Mouse (Mus musculus): ENCODE measurements around the gene Igf1. TPM values are rescaled to one million over a fixed set of nuclear protein-coding genes. Genes with fewer than 3 reads are reported as not detected.

Gene Igf1
- total and polyA plus RNA-seq, 3 experiments: not detected

- no peak overlapping the region for H3K9ac ChIP-seq (ENCODE audit: control insufficient read depth, low read depth, low read length, poor library complexity, severe bottlenecking)
- no peak for TF ChIP-seq JUND (IDR thresholded peaks at IDR 0.05; ENCODE audit: low read depth, low read length)
- TF ChIP-seq ELF1 (IDR thresholded peaks at IDR 0.05; ENCODE audit: low read depth, low read length): no peak
- TF ChIP-seq E2F4 (IDR thresholded peaks at IDR 0.05; ENCODE audit: borderline replicate concordance, low read depth, low read length): no peak
- no peak for TF ChIP-seq CHD2 (IDR thresholded peaks at IDR 0.05; ENCODE audit: low read length)
- no peak for TF ChIP-seq BHLHE40 (IDR thresholded peaks at IDR 0.05; ENCODE audit: borderline replicate concordance, low read depth, low read length)
- no peak for TF ChIP-seq HCFC1 (IDR thresholded peaks at IDR 0.05; ENCODE audit: low read depth, low read length)
- TF ChIP-seq CHD1 (IDR thresholded peaks at IDR 0.05; ENCODE audit: low read depth, low read length): no peak
- TF ChIP-seq TBP (IDR thresholded peaks at IDR 0.05; ENCODE audit: low read depth, low read length): no peak
- no peak for TF ChIP-seq RAD21 (IDR thresholded peaks at IDR 0.05; ENCODE audit: low read depth, low read length)
- TF ChIP-seq USF2 (IDR thresholded peaks at IDR 0.05; ENCODE audit: borderline replicate concordance in 1 of 2, insufficient read depth in 1 of 2, low read depth in 1 of 2, low read length in 2 of 2): no peak
- no peak for TF ChIP-seq ZMIZ1 (IDR thresholded peaks at IDR 0.05; ENCODE audit: low read depth, low read length)
- no peak for TF ChIP-seq MAX (IDR thresholded peaks at IDR 0.05; ENCODE audit: low read length)
- H3K4me1 ChIP-seq (ENCODE audit: control insufficient read depth in 1 of 2, insufficient read depth in 2 of 2, low read length in 2 of 2): no peaks in the 10 kb centered on the region
- no peaks in the 10 kb centered on the region for H3K36me3 ChIP-seq (ENCODE audit: control insufficient read depth in 1 of 2, insufficient read depth in 2 of 2, low read length in 2 of 2)
- H3K79me2 ChIP-seq (ENCODE audit: control insufficient read depth, insufficient read depth, low read length, poor library complexity): no peaks in the 10 kb centered on the region
- DNase-seq (ENCODE audit: low read depth, low spot score): no peak
- H3K4me3 ChIP-seq (ENCODE audit: control insufficient read depth in 1 of 2, insufficient read depth in 1 of 2, low read depth in 2 of 2, low read length in 2 of 2): no peak overlapping the region
- H3K27ac ChIP-seq (ENCODE audit: control insufficient read depth, low read depth, low read length): no peak overlapping the region
- H3K9me3 ChIP-seq (replicated peaks; ENCODE audit: insufficient read depth, low read length): no peaks in the 10 kb centered on the region
- no peaks in the 10 kb centered on the region for H3K27me3 ChIP-seq (ENCODE audit: control insufficient read depth in 1 of 2, insufficient read depth in 2 of 2, low read length in 2 of 2)
These were observed 18.6 kb upstream of the Igf1 start for GRCm38 (mm10) chr10:87839454-87839853.

GRCm38 (mm10) chr10:87842501-87842900 is 15.6 kb upstream of the Igf1 start:
- no peak overlapping the region for H3K9ac ChIP-seq (ENCODE audit: control insufficient read depth, low read depth, low read length, poor library complexity, severe bottlenecking)
- no peaks in the 10 kb centered on the region for H3K36me3 ChIP-seq (ENCODE audit: control insufficient read depth in 1 of 2, insufficient read depth in 2 of 2, low read length in 2 of 2)
- H3K4me1 ChIP-seq (ENCODE audit: control insufficient read depth in 1 of 2, insufficient read depth in 2 of 2, low read length in 2 of 2): no peaks in the 10 kb centered on the region
- TF ChIP-seq POLR2AphosphoS5 (IDR thresholded peaks at IDR 0.05; ENCODE audit: borderline replicate concordance, low read depth, low read length): no peak
- TF ChIP-seq TBP (IDR thresholded peaks at IDR 0.05; ENCODE audit: low read depth, low read length): no peak
- no peak for TF ChIP-seq SMC3 (IDR thresholded peaks at IDR 0.05; ENCODE audit: low read depth, low read length)
- no peak for TF ChIP-seq ZKSCAN1 (IDR thresholded peaks at IDR 0.05; ENCODE audit: low read depth, low read length)
- TF ChIP-seq CTCF (IDR thresholded peaks at IDR 0.05 in 2 of 3, conservative IDR thresholded peaks at IDR 0.05 in 1 of 3; ENCODE audit: control insufficient read depth in 1 of 3, insufficient read depth in 1 of 3, low read depth in 2 of 3, low read length in 3 of 3, poor library complexity in 1 of 3, severe bottlenecking in 1 of 3): no peak
- TF ChIP-seq NELFE (IDR thresholded peaks at IDR 0.05; ENCODE audit: low read depth, low read length): no peak
- no peak for TF ChIP-seq BHLHE40 (IDR thresholded peaks at IDR 0.05; ENCODE audit: borderline replicate concordance, low read depth, low read length)
- no peak for TF ChIP-seq MEF2A (IDR thresholded peaks at IDR 0.05; ENCODE audit: extremely low read depth, insufficient replicate concordance, low read depth, low read length, poor library complexity, severe bottlenecking)
- TF ChIP-seq NRF1 (IDR thresholded peaks at IDR 0.05; ENCODE audit: insufficient read depth, low read depth, low read length, poor library complexity, severe bottlenecking): no peak
- TF ChIP-seq JUND (IDR thresholded peaks at IDR 0.05; ENCODE audit: low read depth, low read length): no peak
- TF ChIP-seq HCFC1 (IDR thresholded peaks at IDR 0.05; ENCODE audit: low read depth, low read length): no peak
- no peak for TF ChIP-seq USF2 (IDR thresholded peaks at IDR 0.05; ENCODE audit: borderline replicate concordance in 1 of 2, insufficient read depth in 1 of 2, low read depth in 1 of 2, low read length in 2 of 2)
- no peak for TF ChIP-seq USF1 (IDR thresholded peaks at IDR 0.05; ENCODE audit: low read depth, low read length)
- TF ChIP-seq ETS1 (IDR thresholded peaks at IDR 0.05; ENCODE audit: low read depth, low read length): no peak
- TF ChIP-seq CHD2 (IDR thresholded peaks at IDR 0.05; ENCODE audit: low read length): no peak
- no peak for TF ChIP-seq MAFK (IDR thresholded peaks at IDR 0.05; ENCODE audit: borderline replicate concordance, low read depth, low read length)
- no peak for TF ChIP-seq TAL1 (IDR thresholded peaks at IDR 0.05; ENCODE audit: low read length)
- no peak for TF ChIP-seq E2F4 (IDR thresholded peaks at IDR 0.05; ENCODE audit: borderline replicate concordance, low read depth, low read length)
- TF ChIP-seq TCF12 (IDR thresholded peaks at IDR 0.05; ENCODE audit: low read depth, low read length): no peak
- TF ChIP-seq RAD21 (IDR thresholded peaks at IDR 0.05; ENCODE audit: low read depth, low read length): no peak
- no peaks in the 10 kb centered on the region for H3K79me2 ChIP-seq (ENCODE audit: control insufficient read depth, insufficient read depth, low read length, poor library complexity)
- no peaks in the 10 kb centered on the region for H3K27me3 ChIP-seq (ENCODE audit: control insufficient read depth in 1 of 2, insufficient read depth in 2 of 2, low read length in 2 of 2)
- no peak overlapping the region for H3K4me3 ChIP-seq (ENCODE audit: control insufficient read depth in 1 of 2, insufficient read depth in 1 of 2, low read depth in 2 of 2, low read length in 2 of 2)
- H3K9me3 ChIP-seq (replicated peaks; ENCODE audit: insufficient read depth, low read length): no peaks in the 10 kb centered on the region
- no peak for DNase-seq (ENCODE audit: low read depth, low spot score)
- H3K27ac ChIP-seq (ENCODE audit: control insufficient read depth, low read depth, low read length): no peak overlapping the region
